Mouse (Mus musculus) MEL (cell line): ENCODE measurements around the gene Tomm40. TPM values are rescaled to one million over a fixed set of nuclear protein-coding genes. Genes with fewer than 3 reads are reported as not detected.
A peak's percentile ranks its signal among the peaks of the same experiment; 100 is the strongest.

Experiments
- DNase-seq: peaks from one replicate; pipeline ENCODE4 v3.0.0; 2011; ENCODE audit warnings: low read depth, low spot score
- H3K27ac ChIP-seq: 2 replicates; pipeline ENCODE4 v1.5.1; 2012; ENCODE audit warnings: low read depth, mild to moderate bottlenecking, control low read depth, low read length, moderate library complexity; ENCODE audit not compliant: control insufficient read depth
- H3K27me3 ChIP-seq, 2 experiments: fragments of 150-350 bp in 1 of 2; sonication (generic) in 1 of 2; 2 replicates each; pipeline ENCODE4 v1.6.1; 2012; ENCODE audit warnings: low read length in 2 of 2, mild to moderate bottlenecking in 2 of 2, improper control_type of control experiment in 1 of 2, moderate library complexity in 1 of 2; ENCODE audit not compliant: insufficient read depth in 2 of 2, control insufficient read depth in 1 of 2
- H3K36me3 ChIP-seq, 2 experiments: 2 replicates each; pipeline ENCODE4 v1.6.1; 2012 to 2014; ENCODE audit warnings: low read length in 2 of 2, improper control_type of control experiment in 1 of 2, inconsistent platforms in 1 of 2, mild to moderate bottlenecking in 1 of 2; ENCODE audit not compliant: insufficient read depth in 2 of 2, control insufficient read depth in 1 of 2
- H3K4me1 ChIP-seq, 2 experiments: fragments of 150-350 bp in 1 of 2; sonication (generic) in 1 of 2; 2 replicates each; pipeline ENCODE4 v1.6.1; 2012; ENCODE audit warnings: low read length in 2 of 2, improper control_type of control experiment in 1 of 2, mild to moderate bottlenecking in 1 of 2; ENCODE audit not compliant: insufficient read depth in 2 of 2, control insufficient read depth in 1 of 2
- H3K4me3 ChIP-seq, 2 experiments: fragments of 150-350 bp in 1 of 2; sonication (generic) in 1 of 2; 2 replicates each; pipeline ENCODE4 v1.5.1; 2012; ENCODE audit warnings: low read depth in 2 of 2, low read length in 2 of 2, mild to moderate bottlenecking in 2 of 2, moderate library complexity in 2 of 2, control low read depth in 1 of 2, improper control_type of control experiment in 1 of 2; ENCODE audit not compliant: control insufficient read depth in 1 of 2, insufficient read depth in 1 of 2
- H3K79me2 ChIP-seq: 2 replicates; pipeline ENCODE4 v1.6.1; 2012; ENCODE audit warnings: mild to moderate bottlenecking, low read length, moderate library complexity; ENCODE audit not compliant: control insufficient read depth, poor library complexity, insufficient read depth
- H3K9ac ChIP-seq: 2 replicates; pipeline ENCODE4 v1.6.1; 2012; ENCODE audit warnings: low read depth, mild to moderate bottlenecking, control low read depth, low read length, moderate library complexity; ENCODE audit not compliant: control insufficient read depth, poor library complexity, severe bottlenecking
- H3K9me3 ChIP-seq: fragments of 150-350 bp; sonication (generic); replicated peaks from 2 replicates; pipeline ENCODE4 v1.6.1; 2012; ENCODE audit warnings: mild to moderate bottlenecking, low read length, improper control_type of control experiment, moderate library complexity; ENCODE audit not compliant: insufficient read depth
- BHLHE40 ChIP-seq: IDR thresholded peaks from 2 replicates; pipeline ENCODE4 v1.6.1; 2012; ENCODE audit warnings: low read depth, mild to moderate bottlenecking, inconsistent platforms, low read length, improper control_type of control experiment, borderline replicate concordance
- CHD1 ChIP-seq: IDR thresholded peaks from 2 replicates; pipeline ENCODE4 v1.6.1; 2012; ENCODE audit warnings: low read depth, mild to moderate bottlenecking, inconsistent platforms, low read length, improper control_type of control experiment
- CTCF ChIP-seq, 3 experiments: IDR thresholded peaks in 2 of 3; conservative IDR thresholded peaks in 1 of 3; 2 replicates each; pipeline ENCODE4 v1.5.1; 2011 to 2012; ENCODE audit warnings: low read length in 3 of 3, low read depth in 2 of 3, mild to moderate bottlenecking in 2 of 3, improper control_type of control experiment in 1 of 3, inconsistent platforms in 1 of 3, mixed read lengths in 1 of 3, moderate library complexity in 1 of 3; ENCODE audit not compliant: control insufficient read depth in 1 of 3, insufficient read depth in 1 of 3, poor library complexity in 1 of 3, severe bottlenecking in 1 of 3
- E2F4 ChIP-seq: IDR thresholded peaks from 2 replicates; pipeline ENCODE4 v1.6.1; 2011; ENCODE audit warnings: low read depth, low read length, improper control_type of control experiment, borderline replicate concordance
- ELF1 ChIP-seq: IDR thresholded peaks from 2 replicates; pipeline ENCODE4 v1.6.1; 2014; ENCODE audit warnings: low read depth, mild to moderate bottlenecking, inconsistent platforms, low read length, improper control_type of control experiment, moderate library complexity
- EP300 ChIP-seq, 2 experiments: IDR thresholded peaks; 2 replicates each; pipeline ENCODE4 v1.6.1; 2011; ENCODE audit warnings: improper control_type of control experiment in 2 of 2, low read length in 2 of 2, low read depth in 1 of 2, mild to moderate bottlenecking in 1 of 2
- GABPA ChIP-seq: IDR thresholded peaks from 2 replicates; pipeline ENCODE4 v1.6.1; 2012; ENCODE audit warnings: low read depth, mild to moderate bottlenecking, inconsistent platforms, low read length, improper control_type of control experiment, moderate library complexity
- GATA1 ChIP-seq: IDR thresholded peaks from 2 replicates; pipeline ENCODE4 v1.6.1; 2011; ENCODE audit warnings: low read depth, low read length, improper control_type of control experiment
- HCFC1 ChIP-seq: IDR thresholded peaks from 2 replicates; pipeline ENCODE4 v1.6.1; 2012; ENCODE audit warnings: low read depth, mild to moderate bottlenecking, inconsistent platforms, low read length, improper control_type of control experiment, moderate library complexity
- JUND ChIP-seq: IDR thresholded peaks from 2 replicates; pipeline ENCODE4 v1.6.1; 2011; ENCODE audit warnings: low read depth, mild to moderate bottlenecking, improper control_type of control experiment, low read length
- KAT2A ChIP-seq: conservative IDR thresholded peaks from 2 replicates; pipeline ENCODE4 v1.6.1; 2012; ENCODE audit warnings: low read depth, low read length, improper control_type of control experiment, inconsistent platforms
- MAFK ChIP-seq: IDR thresholded peaks from 2 replicates; pipeline ENCODE4 v1.6.1; 2011; ENCODE audit warnings: low read depth, mild to moderate bottlenecking, low read length, improper control_type of control experiment, borderline replicate concordance
- MAX ChIP-seq: IDR thresholded peaks from 2 replicates; pipeline ENCODE4 v1.6.1; 2011; ENCODE audit warnings: low read length, improper control_type of control experiment
- MAZ ChIP-seq: IDR thresholded peaks from 2 replicates; pipeline ENCODE4 v1.6.1; 2012; ENCODE audit warnings: low read depth, mild to moderate bottlenecking, inconsistent platforms, low read length, improper control_type of control experiment
- MEF2A ChIP-seq: IDR thresholded peaks from 2 replicates; pipeline ENCODE4 v1.6.1; 2014; ENCODE audit warnings: low read depth, mild to moderate bottlenecking, inconsistent platforms, low read length, improper control_type of control experiment; ENCODE audit not compliant: poor library complexity, insufficient replicate concordance, severe bottlenecking; ENCODE audit errors: extremely low read depth
- MXI1 ChIP-seq: IDR thresholded peaks from 2 replicates; pipeline ENCODE4 v1.6.1; 2011; ENCODE audit warnings: mild to moderate bottlenecking, low read depth, low read length, improper control_type of control experiment
- MYB ChIP-seq: IDR thresholded peaks from 2 replicates; pipeline ENCODE4 v1.6.1; 2011; ENCODE audit warnings: mild to moderate bottlenecking, low read depth, low read length, improper control_type of control experiment
- MYC ChIP-seq: IDR thresholded peaks from 2 replicates; pipeline ENCODE4 v1.6.1; 2011; ENCODE audit warnings: low read depth, mild to moderate bottlenecking, low read length, improper control_type of control experiment, moderate library complexity
- NELFE ChIP-seq: IDR thresholded peaks from 2 replicates; pipeline ENCODE4 v1.6.1; 2011; ENCODE audit warnings: low read depth, low read length, improper control_type of control experiment
- NRF1 ChIP-seq: IDR thresholded peaks from 2 replicates; pipeline ENCODE4 v1.6.1; 2014; ENCODE audit warnings: low read depth, mild to moderate bottlenecking, inconsistent platforms, low read length, improper control_type of control experiment, moderate library complexity; ENCODE audit not compliant: poor library complexity, insufficient read depth, severe bottlenecking
- POLR2AphosphoS2 ChIP-seq: IDR thresholded peaks from 2 replicates; pipeline ENCODE4 v1.6.1; 2011; ENCODE audit warnings: low read length, improper control_type of control experiment
- RAD21 ChIP-seq: IDR thresholded peaks from 2 replicates; pipeline ENCODE4 v1.6.1; 2011; ENCODE audit warnings: mild to moderate bottlenecking, low read depth, low read length, improper control_type of control experiment
- RCOR1 ChIP-seq: IDR thresholded peaks from 2 replicates; pipeline ENCODE4 v1.6.1; 2012; ENCODE audit warnings: low read depth, mild to moderate bottlenecking, inconsistent platforms, low read length, improper control_type of control experiment
- SIN3A ChIP-seq: IDR thresholded peaks from 2 replicates; pipeline ENCODE4 v1.6.1; 2012; ENCODE audit warnings: low read length, improper control_type of control experiment, inconsistent platforms
- SMC3 ChIP-seq: IDR thresholded peaks from 2 replicates; pipeline ENCODE4 v1.6.1; 2011; ENCODE audit warnings: low read depth, low read length, improper control_type of control experiment
- TAL1 ChIP-seq: IDR thresholded peaks from 2 replicates; pipeline ENCODE4 v1.6.1; 2012; ENCODE audit warnings: mild to moderate bottlenecking, inconsistent platforms, low read length, moderate library complexity, mixed read lengths
- TBP ChIP-seq: IDR thresholded peaks from 2 replicates; pipeline ENCODE4 v1.8.0; 2011; ENCODE audit warnings: low read depth, low read length, improper control_type of control experiment
- TCF12 ChIP-seq: IDR thresholded peaks from 2 replicates; pipeline ENCODE4 v1.6.1; 2014; ENCODE audit warnings: low read depth, mild to moderate bottlenecking, inconsistent platforms, low read length, improper control_type of control experiment, moderate library complexity
- UBTF ChIP-seq: IDR thresholded peaks from 2 replicates; pipeline ENCODE4 v1.6.1; 2012; ENCODE audit warnings: low read depth, mild to moderate bottlenecking, inconsistent platforms, low read length, improper control_type of control experiment, moderate library complexity, borderline replicate concordance; ENCODE audit not compliant: insufficient read depth
- USF1 ChIP-seq: IDR thresholded peaks from 2 replicates; pipeline ENCODE4 v1.6.1; 2014; ENCODE audit warnings: low read depth, mild to moderate bottlenecking, inconsistent platforms, low read length, improper control_type of control experiment, moderate library complexity
- USF2 ChIP-seq, 2 experiments: IDR thresholded peaks; 2 replicates each; pipeline ENCODE4 v1.6.1; 2011 to 2012; ENCODE audit warnings: improper control_type of control experiment in 2 of 2, low read length in 2 of 2, borderline replicate concordance in 1 of 2, inconsistent platforms in 1 of 2, low read depth in 1 of 2, mild to moderate bottlenecking in 1 of 2; ENCODE audit not compliant: insufficient read depth in 1 of 2
- ZC3H11A ChIP-seq: IDR thresholded peaks from 2 replicates; pipeline ENCODE4 v1.6.1; 2012; ENCODE audit warnings: low read depth, mild to moderate bottlenecking, inconsistent platforms, low read length, improper control_type of control experiment
- ZKSCAN1 ChIP-seq: IDR thresholded peaks from 2 replicates; pipeline ENCODE4 v1.6.1; 2012; ENCODE audit warnings: low read depth, mild to moderate bottlenecking, inconsistent platforms, low read length, improper control_type of control experiment, moderate library complexity
- ZNF384 ChIP-seq: IDR thresholded peaks from 2 replicates; pipeline ENCODE4 v1.6.1; 2012; ENCODE audit warnings: low read depth, mild to moderate bottlenecking, inconsistent platforms, low read length, improper control_type of control experiment
- polyA plus RNA-seq, 2 experiments: library from polyadenylated mRNA; stranded (reverse) in 1 of 2; unstranded in 1 of 2; fragments of >175 nt in 1 of 2; fragments of >200 nt in 1 of 2; gene quantifications; 2 replicates each; pipeline versions ENCODE4 v1.2.1 to v1.2.4; 2012; ENCODE audit warnings: low replicate concordance in 2 of 2, low read depth in 1 of 2; ENCODE audit not compliant: insufficient read length in 2 of 2, insufficient read depth in 1 of 2, missing spikeins in 1 of 2
- total RNA-seq: library from RNA; depleted of rRNA; stranded (reverse); fragments of 300-350 nt; gene quantifications from 2 replicates; pipeline ENCODE4 v1.2.3, GENCODE M21; 2012

The Tomm40 gene
- total and polyA plus RNA-seq, 3 experiments: 294 to 403 TPM; not detected in 1

- Histone ChIP-seq H3K4me1 (peaks cover 4 to 12% of the 10 kb centered on the region in 2 experiments; a peak in 3 of 4 replicates), H3K79me2 (peaks cover 43% of the 10 kb centered on the region), H3K27ac (peak within 1 kb of the TSS; percentile 95), H3K4me3 (peak within 1 kb of the TSS; percentile 81 to 87), H3K9me3 (no peaks in the 10 kb centered on the region), H3K9ac (peak within 1 kb of the TSS; percentile 89), H3K36me3 (peaks cover 0 to 11% of the 10 kb centered on the region in 2 experiments; a peak in 3 of 4 replicates), H3K27me3 (no peaks in the 10 kb centered on the region)
- DNase-seq: peak; percentile 99
- no peak for TF ChIP-seq ZC3H11A
- peak; percentile 80 for TF ChIP-seq TBP
- TF ChIP-seq BHLHE40: no peak
- peak; percentile 61 for TF ChIP-seq SMC3
- TF ChIP-seq ZNF384: peak; percentile 55; the same call in 1 of the 2 replicates
- peak; percentile 84 for TF ChIP-seq MXI1
- TF ChIP-seq GABPA: no peak; the same call in 1 of the 2 replicates
- TF ChIP-seq ELF1: peak; percentile 90
- no peak for TF ChIP-seq MYB
- no peak for TF ChIP-seq USF1
- peak; percentile 67 for TF ChIP-seq MAX
- TF ChIP-seq HCFC1: peak; percentile 89
- 0 out of 2 replicates have a peak, but pooled peaks have one; percentile 7 for TF ChIP-seq TAL1
- TF ChIP-seq CHD1: no peak
- peak; percentile 81 for TF ChIP-seq NELFE
- TF ChIP-seq POLR2AphosphoS2: peak; percentile 76; the same call in 1 of the 2 replicates
- TF ChIP-seq MYC: 0 out of 2 replicates have a peak, but pooled peaks have one; percentile 50
- TF ChIP-seq RCOR1: 0 out of 2 replicates have a peak, but pooled peaks have one; percentile 13
- 0 out of 2 replicates have a peak, but pooled peaks have one; percentile 2 for TF ChIP-seq JUND
- TF ChIP-seq USF2 (IDR thresholded peaks at IDR 0.05; ENCODE audit: borderline replicate concordance in 1 of 2, insufficient read depth in 1 of 2, low read depth in 1 of 2, low read length in 2 of 2): no peak
- peak; percentile 72; the same call in 1 of the 2 replicates for TF ChIP-seq E2F4
- peak; percentile 24 for TF ChIP-seq RAD21
- TF ChIP-seq ZKSCAN1: no peak
- no peak for TF ChIP-seq GATA1
- TF ChIP-seq UBTF: no peak
- peak; percentile 29 to 88 (median 47); a peak in 5 of 6 replicates for TF ChIP-seq CTCF (IDR thresholded peaks at IDR 0.05 in 2 of 3, conservative IDR thresholded peaks at IDR 0.05 in 1 of 3; ENCODE audit: control insufficient read depth in 1 of 3, insufficient read depth in 1 of 3, low read depth in 2 of 3, low read length in 3 of 3, poor library complexity in 1 of 3, severe bottlenecking in 1 of 3)
- TF ChIP-seq MAFK: no peak
- no peak for TF ChIP-seq MEF2A
- peak; percentile 48 for TF ChIP-seq TCF12
- peak; percentile 34; the same call in 1 of the 2 replicates for TF ChIP-seq NRF1
- TF ChIP-seq SIN3A: peak; percentile 99
- peak; percentile 74 for TF ChIP-seq KAT2A
- peak; percentile 45; the same call in 1 of the 2 replicates for TF ChIP-seq MAZ
- TF ChIP-seq EP300 (IDR thresholded peaks at IDR 0.05; ENCODE audit: low read depth in 1 of 2, low read length in 2 of 2): 0 out of 4 replicates have a peak, but pooled peaks of 1 of the 2 experiments have one; percentile 22
Observed at GRCm38 (mm10) chr7:19664955-19665841, 50.0 kb downstream of the Tomm40 start, which contains the start of gene Clptm1. Gene Clptm1, minus strand, starts transcription at chr7:19665033.
